Mouse (Mus musculus) T-helper 1 cell (primary cell): ENCODE results near the gene Rccd1.

Source experiments
- in situ Hi-C: fragments of 300-600 bp; cut with MboI, MseI; formaldehyde crosslinking; loops from one replicate; pipeline ENCODE4 v1.15.1; 2025; ENCODE audit warnings: high pct_unique_total_duplicates

Rccd1 gene

DNA sequence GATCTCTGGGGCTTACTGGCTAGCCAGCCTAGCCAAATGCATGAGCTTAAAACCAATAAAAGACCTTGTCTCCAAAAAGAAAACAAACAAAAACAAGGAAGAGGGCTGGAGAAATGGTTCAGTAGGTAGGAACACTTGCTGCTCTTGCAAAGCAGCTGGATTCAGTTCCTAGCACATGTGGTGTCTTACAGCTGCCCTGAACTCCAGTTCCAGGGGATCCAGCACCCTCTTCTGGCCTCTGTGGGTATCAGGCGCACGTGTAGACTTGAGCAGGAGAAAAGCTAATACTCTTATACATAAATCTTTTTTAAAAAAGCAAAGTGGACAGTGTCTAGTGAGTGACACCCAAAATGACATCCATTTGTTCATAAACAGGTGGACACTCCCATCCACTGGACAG is 22.7 kb downstream of the Rccd1 start:
- in situ Hi-C loops = no loop called here

DNA sequence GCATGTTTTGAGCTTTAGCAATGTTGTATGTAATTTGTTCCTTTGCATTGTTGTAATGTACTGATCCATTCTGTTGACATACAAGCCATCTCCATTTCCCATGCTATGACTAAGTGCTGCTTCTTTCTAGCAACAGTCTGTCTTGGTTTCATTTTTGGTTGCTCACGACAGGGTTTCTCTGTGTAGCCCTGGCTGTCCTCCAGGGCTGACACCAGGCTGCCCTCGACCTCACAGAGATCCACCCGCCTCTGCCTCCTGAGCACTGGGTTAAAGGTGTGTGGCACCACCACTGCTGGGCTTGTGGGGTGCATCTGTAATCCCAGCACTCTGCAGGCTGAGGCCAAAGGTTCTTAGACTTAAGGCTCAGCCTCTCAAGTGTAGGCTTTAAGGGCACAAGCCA is 24.7 kb downstream of the Rccd1 start:
- in situ Hi-C loops = no loop called here

DNA sequence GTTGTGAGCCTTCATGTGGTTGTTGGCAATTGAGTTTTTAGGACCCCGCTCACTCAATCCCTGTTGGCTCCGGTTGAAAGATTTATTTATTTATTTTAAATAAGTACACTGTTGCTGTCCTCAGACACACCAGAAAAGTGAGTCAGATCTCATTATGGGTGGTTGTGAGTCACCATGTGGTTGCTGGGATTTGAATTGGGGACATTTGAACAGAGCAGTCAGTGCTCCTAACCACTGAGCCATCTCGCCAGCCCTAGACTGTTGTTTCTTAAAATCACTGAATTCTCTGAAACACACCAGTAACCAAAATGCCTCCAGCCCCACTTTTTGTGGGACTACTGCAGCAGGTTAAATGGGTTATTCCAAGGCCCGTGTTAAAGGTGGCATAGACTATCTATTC is 25.5 kb downstream of the Rccd1 start:
- in situ Hi-C loops = no loop called here

DNA sequence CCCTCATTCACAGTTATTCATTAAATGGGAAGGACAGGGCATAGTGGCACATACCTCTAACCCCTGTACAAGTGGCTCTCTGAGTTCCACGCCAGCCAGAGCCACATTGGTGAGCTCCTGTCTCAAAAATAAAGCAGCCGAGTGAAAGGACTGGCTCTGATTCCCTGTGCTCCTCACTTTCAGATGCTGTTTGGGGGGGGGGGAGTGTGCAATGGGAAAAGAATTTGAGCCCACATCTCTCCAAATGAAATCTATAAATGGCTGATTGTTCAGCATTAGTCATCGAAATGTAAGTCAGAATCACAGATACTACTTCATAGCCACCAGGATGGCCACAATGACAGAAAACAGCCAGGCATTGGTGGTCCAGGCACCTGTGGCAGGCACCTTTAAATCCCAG is 27.2 kb downstream of the Rccd1 start:
- in situ Hi-C loops = no loop called here

DNA sequence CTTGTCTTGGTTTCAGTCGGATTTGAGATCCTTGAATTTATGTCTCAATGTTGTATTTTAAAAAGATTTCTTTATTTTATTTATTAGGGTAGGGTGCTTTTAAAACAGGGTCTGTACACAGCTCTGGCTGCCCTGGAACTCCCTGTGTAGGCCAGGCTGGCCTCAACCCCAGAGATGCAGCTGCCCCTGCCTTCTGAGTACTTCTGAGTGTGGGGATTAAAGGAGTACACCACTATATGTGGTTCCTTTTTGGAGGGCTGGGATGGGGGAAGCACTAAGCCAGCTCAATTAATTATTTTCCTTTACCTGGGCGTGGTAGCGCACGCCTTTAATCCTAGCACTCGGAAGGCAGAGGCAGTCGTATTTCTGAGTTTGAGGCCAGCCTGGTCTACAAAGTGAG is 27.8 kb downstream of the Rccd1 start:
- in situ Hi-C loops = no loop called here

DNA sequence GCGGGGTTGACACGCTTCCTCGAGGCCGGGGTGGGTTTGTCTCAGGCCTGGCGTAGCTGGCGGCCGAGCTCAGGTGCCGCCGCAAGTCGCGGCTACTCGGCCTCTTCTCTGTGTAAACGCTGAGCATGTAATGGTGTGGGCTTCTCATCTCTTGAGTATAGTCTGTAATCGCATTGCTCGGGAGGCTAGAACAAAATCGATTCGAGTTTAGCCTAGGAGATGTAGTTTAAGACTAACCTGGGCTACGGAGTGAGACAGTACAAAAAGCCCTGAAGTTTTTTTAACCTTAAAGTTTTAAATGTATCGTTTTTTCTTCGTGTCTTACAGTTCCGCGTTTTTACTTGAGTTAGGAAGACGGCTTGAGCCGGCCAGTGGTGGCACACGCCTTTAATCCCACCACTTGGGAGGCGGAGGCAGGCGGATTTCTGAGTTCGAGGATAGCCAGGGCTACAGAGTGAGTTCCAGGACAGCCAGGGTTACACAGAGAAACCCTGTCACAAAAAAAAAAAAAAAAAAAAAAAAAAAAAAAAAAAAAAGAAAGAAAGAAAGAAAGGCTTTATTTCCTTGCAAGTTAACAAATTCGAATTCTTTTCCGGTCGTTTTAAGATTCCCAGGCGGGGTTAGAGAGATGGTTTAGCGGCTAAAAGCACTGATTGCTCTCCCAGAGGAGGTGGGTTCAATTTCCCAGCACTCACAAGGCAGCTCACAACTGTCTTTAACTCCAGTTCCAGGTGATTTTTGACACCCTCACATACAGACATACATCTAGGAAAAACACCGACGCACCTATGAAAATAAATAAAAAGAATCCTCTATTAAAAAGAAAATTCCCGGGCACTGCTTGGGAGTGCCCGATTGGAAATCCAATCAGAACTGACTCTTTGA is 29.2 kb downstream of the Rccd1 start:
- in situ Hi-C loops = no loop called here

DNA sequence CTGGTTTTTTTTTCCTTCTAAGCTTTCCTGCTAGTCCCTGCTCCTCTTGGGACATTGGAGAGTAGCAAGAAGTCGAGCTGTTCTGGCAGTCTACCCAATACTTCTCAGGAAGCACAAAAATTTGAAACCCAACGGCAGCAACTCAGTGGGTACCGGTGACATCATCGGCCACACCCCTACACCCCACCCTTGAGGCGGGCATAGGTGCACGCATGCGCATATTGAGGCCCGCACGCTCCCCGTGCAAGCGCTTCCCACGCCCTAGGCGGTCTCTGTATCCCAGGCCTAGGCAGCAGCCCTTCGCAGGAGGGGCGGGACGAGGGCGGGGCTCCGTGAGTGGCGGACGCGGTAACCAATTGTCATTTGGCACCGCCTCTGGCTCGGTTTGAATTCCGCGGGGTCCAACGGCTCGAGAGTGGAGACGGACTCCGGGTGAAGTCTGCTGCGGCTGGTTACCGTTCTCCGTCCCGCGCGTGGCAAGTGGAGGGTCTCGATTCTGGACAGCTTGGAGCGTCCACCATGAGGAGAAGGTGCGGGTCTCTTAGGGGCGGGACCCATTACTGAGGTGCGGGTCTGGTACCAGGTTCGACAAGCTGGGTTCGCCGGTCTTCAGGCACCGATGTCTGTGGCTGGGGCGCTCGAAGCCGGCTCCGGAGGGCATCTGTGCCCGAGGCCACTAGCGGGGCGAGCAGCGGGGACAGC is 30.0 kb downstream of the Rccd1 start, which contains the start of gene Prc1:
TSS of gene Prc1 (plus strand) at position 389 of the 702 bp plus-strand sequence.
- in situ Hi-C loops = no loop called here

DNA sequence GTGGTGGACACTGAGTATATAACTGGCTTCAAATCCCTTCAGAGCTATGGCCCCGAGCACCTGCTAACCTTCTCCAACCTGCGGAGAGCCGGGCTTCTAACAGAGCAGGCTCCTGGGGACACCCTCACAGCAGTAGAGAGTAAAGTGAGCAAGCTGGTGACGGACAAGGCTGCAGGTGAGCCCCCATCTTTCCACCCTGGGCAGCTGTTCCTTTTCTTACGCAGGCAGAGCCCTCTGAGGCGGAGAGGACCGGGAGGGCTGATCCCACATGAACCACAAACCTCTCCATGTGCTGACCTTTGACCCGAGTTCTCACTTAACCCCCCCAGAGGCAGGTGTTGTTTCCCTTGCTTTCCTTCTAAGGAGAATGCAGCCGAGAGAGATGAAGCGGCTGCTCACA is 36.5 kb downstream of the Rccd1 start:
- in situ Hi-C loops = no loop called here

DNA sequence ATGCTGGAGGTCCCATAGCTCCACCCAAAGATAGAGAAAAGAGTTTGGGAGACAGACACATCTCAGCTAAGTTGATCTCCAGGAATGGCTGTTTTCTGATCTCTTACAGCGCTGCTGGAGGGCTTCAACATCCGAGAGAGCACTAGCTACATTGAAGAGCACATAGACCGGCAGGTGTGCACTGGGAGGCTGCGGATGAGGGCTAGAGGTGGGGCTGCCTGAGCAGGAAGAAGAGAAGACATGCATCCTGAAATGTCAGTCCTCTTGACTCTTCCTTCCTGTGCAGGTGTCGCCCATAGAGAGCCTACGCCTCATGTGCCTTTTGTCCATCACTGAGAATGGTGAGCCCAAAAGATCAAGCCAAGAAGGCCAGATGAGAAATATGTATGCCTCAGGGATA is 38.5 kb downstream of the Rccd1 start:
- in situ Hi-C loops = no loop called here

DNA sequence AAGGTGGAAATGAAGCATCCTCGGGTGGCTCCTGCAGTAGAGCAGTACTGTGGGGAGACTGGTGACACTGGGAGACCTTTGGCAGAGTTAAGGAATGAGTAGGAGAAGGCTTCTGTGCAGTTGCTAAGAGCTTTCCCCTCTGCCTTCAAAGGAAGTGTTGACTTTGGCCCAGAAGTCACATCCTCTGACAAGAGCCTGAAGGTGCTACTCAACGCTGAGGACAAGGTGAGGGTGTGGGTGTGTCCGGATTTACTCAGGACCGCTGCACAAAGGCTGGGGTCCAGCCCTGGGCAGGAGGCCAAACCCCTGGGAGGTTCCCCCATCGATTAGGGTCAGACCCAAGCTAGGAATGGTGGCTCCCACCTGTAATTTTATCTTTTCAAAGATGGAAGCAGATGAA is 39.9 kb downstream of the Rccd1 start:
- in situ Hi-C loops = no loop called here

DNA sequence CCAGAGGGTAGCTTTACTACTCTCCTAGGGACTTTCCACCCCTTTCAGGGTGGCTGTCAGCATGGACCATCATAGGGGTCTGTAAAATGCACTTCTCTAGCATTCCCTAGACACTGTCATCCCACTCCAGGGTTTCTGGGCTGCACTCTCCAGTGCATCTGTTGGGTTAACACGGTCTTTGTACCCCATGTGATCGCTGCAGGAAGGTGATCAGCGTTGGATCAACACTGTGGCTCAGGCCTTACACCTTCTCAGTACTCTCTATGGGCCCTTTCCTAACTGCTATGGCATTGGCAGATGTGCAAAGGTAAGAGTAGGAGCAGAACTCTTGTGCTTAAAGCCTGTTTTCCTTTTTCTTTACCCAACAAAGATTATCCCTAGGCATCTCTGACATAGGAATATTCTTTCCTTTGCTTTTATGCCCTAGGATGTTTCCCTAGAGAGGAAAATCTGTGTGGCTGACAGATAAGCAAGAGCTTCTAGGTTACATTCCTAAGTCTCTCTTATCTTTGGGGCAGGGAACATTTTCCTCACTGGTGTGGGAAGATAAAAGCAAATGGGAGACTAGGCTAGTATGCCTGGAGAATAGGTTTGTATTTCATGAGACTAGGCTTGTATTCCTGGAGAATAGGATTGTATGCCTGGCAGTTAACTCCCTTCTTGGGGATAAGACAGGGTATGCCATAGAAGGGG is 40.9 kb downstream of the Rccd1 start:
- in situ Hi-C loops = no loop called here

DNA sequence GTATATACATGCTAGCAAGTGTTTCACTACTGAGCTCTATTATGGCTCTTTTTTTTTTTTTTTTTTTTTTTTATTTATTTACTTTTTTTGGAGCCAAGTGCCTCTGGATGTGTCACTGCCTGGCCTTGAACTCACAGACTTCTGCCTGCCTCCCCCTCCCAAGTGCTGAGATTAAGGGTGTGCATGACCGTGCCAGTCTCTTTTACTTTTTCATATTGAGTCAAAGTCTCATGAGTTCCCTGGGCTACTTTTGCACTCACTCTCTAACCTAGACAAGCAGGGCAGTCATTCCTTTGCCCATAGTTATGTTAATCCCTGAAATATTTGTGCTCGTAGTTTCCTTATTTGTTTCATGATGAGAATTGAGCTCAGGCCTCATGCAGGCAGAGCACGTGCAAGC is 42.6 kb downstream of the Rccd1 start:
- in situ Hi-C loops = no loop called here

DNA sequence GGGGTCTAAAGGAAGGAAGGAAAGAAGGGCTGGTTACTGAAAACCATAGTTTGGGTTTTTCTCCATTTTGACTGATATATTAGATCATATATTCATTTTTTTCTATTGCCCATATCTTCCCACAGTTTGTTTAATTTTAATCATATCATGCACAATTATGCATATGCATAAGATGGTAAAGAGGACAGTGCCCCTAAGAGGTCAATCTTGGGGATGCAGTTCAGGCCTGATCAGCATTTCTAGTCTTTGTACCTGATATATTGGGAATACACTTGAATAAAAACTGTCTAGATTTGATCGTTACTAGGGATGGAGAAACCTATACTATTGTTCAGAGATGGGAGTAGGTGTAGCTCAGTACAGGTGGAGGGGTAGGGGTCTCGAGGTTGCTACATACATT is 43.3 kb downstream of the Rccd1 start:
- in situ Hi-C loops = no loop called here

DNA sequence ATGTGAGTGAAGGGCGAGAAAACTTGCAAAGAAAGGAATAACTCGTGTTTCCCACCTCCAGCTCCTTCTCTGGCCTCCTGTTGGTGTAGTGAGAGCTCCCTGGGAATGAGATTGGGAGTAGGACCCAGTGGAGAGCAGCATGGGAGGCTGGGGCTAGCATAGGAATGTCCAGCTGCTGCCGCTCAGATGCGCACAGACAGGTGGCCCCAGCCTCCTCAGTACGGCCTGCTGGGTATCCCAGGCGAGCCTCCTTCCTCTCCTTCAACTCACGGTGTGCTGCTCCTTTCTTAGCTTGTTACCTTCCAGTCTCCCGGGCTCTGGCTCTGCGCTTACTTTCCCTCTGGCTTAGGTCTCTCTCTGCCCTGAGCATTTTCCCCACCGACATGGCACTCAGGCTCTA is 44.2 kb downstream of the Rccd1 start:
- in situ Hi-C loops = no loop called here

DNA sequence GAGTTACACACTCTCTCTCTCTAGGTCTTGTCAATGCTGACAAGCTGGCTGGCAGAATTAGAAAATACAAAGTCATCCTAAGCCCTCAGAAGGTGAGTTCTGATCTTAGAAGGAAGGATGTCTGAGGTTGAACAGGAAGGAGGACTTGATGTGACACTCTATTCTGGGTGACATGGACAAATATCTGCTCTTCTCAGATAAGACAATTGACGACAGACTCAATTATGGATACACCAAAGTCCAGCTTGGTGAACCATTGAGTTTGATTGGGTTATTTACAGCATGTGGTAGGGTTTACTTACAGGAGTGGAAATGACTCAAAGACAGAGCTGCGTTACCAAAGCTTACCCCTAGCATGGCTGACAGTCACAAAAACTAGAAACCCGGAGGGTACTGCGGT is 47.9 kb downstream of the Rccd1 start:
- in situ Hi-C loops = no loop called here

DNA sequence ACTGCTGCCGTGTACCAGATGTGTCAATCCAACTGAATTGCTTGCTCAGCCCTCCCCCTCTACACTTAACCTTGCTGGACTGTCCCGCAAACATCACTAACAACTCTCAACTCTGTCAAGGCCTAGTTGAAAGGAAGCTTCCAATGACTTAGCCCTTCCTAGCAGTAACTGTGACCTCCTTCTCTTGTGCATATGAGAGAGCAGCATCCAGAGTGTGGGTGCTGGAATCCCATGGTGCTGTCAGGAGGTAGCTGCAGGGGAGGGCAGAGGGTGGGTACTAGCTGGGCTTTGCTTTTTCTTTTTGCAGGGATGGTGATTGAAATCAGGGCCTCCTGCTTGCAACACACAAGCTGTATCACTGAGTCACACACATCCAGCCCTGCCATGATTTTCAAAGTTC is 50.8 kb downstream of the Rccd1 start:
- in situ Hi-C loops = no loop called here

DNA sequence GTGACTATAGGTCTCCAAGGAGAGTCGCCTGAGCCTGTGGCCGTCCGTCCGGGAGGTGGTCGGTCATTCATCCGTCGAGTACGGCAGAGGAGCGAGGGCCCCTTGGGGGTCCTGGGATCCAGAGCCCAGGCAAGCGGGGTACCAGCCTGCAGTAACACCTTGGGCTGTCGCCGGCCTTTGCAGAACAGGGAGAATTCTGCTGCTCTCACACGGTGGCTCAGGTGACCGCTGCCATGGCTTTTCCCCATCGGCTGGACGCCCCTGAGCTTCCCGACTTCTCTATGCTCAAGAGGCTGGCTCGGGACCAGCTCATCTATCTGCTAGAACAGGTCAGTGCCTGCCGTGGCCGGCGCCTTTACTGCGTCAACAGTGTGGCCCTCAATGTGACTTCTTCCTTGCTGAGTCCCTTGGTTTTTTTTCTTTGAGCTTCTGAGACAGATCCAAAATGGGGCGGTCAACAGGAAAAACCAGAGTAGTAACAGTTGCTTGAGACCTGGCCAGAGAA is 54.5 kb downstream of the Rccd1 start:
- in situ Hi-C loops = no loop called here

DNA sequence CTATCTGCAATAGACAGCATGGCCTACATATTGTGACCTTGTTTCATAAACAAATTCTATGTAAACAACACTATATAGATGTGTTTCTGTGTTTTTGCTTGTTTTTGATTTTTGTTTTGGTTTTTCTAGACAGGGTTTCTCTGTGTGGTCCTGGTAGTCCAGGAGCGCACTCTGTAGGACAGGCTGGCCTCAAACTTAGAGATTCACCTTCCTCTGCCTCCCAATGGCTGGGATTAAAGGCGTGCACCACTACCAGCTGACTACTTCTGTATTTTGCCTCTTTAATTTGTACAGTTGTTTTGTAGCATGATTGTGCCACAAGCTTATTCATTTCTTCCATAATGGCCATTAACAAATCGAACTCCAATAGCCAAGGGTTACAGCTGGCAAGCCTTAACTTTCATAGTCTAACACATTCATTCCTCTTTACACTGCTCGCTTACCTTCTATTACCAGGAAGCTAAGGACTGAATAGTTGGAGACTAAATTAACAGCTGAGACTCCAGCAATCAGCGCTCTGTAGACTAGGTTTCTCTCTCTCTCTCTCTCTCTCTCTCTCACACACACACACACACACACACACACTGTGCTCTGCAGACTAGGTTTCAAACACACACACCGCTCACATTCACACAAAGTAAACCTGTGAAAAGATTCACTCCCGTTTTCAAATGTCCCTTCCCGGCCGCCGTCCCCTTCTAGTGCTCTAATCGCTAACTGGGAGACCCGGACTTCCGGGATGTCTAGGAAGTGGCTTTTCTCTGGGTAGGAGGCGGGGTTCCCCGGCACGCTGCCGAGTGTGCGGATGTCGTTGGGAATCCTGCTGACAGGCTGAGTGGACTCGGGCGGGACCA is 55.1 kb downstream of the Rccd1 start, which contains the start of gene Vps33b:
TSS of gene Vps33b (plus strand) at position 753 of the 854 bp plus-strand sequence.
- in situ Hi-C loops = no loop called here

DNA sequence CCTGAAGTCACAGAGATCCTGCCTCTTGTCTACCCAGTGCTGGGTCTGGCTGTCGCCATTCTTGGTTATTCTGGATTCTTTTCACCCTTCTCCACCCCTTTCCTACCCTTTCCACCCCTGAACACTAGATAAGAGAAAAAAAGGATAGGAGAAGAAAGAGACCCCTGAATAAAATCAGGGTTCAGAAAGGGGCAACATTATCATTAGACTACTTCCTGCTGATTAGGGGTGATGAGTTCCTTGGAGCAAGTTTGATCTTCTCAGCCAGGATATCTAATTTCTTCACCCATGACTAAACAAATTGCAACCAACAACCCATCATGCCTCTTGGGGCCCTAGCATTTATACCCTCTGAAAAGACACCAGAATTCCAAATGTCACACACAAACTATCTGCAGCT is 56.5 kb downstream of the Rccd1 start:
- in situ Hi-C loops = no loop called here

DNA sequence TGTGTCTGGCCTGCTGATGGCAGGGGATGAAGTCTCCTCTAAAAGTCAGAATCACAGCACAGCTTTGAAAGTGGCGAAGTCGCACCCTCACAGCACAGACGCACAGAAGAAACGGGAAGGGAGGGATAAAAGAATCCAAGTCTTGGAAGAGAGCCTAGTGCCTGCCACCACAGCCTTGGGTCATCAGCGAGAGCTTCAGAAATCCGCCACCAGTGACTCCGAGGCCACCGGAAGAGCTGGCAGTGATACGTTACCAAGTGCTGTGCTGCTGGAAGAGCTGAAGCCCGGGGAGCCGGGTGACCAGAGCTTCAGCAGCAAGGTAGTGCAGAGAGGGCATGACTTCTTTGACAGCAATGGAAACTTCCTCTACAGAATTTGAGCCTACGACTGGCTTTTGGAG is 59.6 kb downstream of the Rccd1 start:
- in situ Hi-C loops = no loop called here

DNA sequence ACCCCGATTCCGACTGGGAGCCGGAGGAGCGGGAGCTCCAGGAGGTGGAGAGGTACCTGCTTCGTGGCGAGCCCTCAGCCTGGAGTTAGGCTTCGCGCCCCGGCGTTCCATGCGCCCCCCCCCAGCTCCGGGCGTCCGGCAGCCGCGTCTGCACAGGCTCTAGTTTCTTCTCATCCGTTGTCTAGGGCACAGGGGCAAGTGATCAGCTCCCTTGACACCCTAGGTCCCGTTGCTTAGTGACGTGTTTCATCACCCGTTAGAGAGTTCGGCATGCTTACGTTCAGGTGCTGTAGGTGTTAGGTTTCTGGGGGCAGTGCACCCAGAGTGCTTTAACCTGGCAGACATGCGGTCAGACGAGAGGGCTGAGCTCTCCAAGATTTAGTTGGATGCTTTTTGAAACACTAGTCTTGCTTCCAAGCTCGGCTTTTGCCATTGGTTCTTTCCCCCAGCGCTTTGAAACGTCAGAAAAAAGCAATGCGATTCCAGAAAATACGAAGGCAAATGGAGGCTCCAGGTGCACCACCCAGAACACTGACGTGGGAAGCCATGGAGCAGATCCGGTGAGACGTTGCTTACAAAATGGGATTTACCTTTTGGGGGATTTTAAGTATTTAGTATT is 62.8 kb downstream of the Rccd1 start:
- in situ Hi-C loops = no loop called here
